Mouse (Mus musculus) forebrain, postnatal 0 days (tissue): ENCODE measurements at regions not wholly inside any gene's neighbourhood (a gene's known extent, or its start where the extent isn't known, plus 50 kb on each side); places are given as distances from the start of the nearest gene placed in this dataset.

ENCODE experiments used
- ATAC-seq: fragments of 200-750 bp; cut with Nextera tagmentation; 2 replicates; pipeline ENCODE4 v1.8.0; 2017; ENCODE audit warnings: mild to moderate bottlenecking, moderate library complexity
- DNase-seq: peaks from one replicate; pipeline ENCODE4 v3.0.0-alpha.2; 2015
- H3K27ac ChIP-seq: fragments of 300-500 bp; sonication (generic); 2 replicates; pipeline ENCODE4 v1.5.1; 2014; ENCODE audit warnings: low read depth, mild to moderate bottlenecking, antibody characterized with exemption, low read length, moderate library complexity, mixed read lengths
- H3K27me3 ChIP-seq: fragments of 300-500 bp; sonication (generic); 2 replicates; pipeline ENCODE4 v1.6.1; 2014; ENCODE audit warnings: mild to moderate bottlenecking, low read length, mixed read lengths; ENCODE audit not compliant: insufficient read depth
- H3K36me3 ChIP-seq: fragments of 300-500 bp; sonication (generic); 2 replicates; pipeline ENCODE4 v1.6.1; 2014; ENCODE audit warnings: mild to moderate bottlenecking, moderate library complexity; ENCODE audit not compliant: insufficient read depth
- H3K4me1 ChIP-seq: fragments of 300-500 bp; sonication (generic); 2 replicates; pipeline ENCODE4 v1.6.1; 2014; ENCODE audit warnings: antibody characterized with exemption; ENCODE audit not compliant: insufficient read depth
- H3K4me2 ChIP-seq: fragments of 300-500 bp; sonication (generic); 2 replicates; pipeline ENCODE4 v1.6.1; 2014; ENCODE audit warnings: low read depth, mild to moderate bottlenecking, moderate library complexity
- H3K4me3 ChIP-seq: fragments of 300-500 bp; sonication (generic); 2 replicates; pipeline ENCODE4 v1.5.1; 2014; ENCODE audit warnings: low read depth, low read length, mixed read lengths
- H3K9ac ChIP-seq: fragments of 300-500 bp; sonication (generic); 2 replicates; pipeline ENCODE4 v1.6.1; 2014; ENCODE audit warnings: mild to moderate bottlenecking
- H3K9me3 ChIP-seq: fragments of 300-500 bp; sonication (generic); 2 replicates; pipeline ENCODE4 v1.6.1; 2016; ENCODE audit warnings: low read length
- CTCF ChIP-seq: sonication (generic); IDR thresholded peaks from 2 replicates; pipeline ENCODE4 v1.5.1; 2016; ENCODE audit warnings: antibody characterized with exemption, control low read depth, low read depth
- WGBS: fragments of 180-500 bp; shearing (Covaris S2); extraction: QIAGEN DNeasy Blood & Tissue Kit; methylation state at CpG from one replicate; pipeline ENCODE4 v1.1.7; 2014; 5-methylcytosine and 5-hydroxymethylcytosine counted together

- no peaks in the 10 kb centered on the region for H3K9me3 ChIP-seq
- no peak overlapping the region for H3K4me2 ChIP-seq
- ATAC-seq = no peak
- no peak overlapping the region for H3K9ac ChIP-seq
- no peak overlapping the region for H3K4me3 ChIP-seq
- no peak for DNase-seq
- WGBS = 83% methylated on average over 8 of the region's 8 CpGs
- H3K27ac ChIP-seq = no peak overlapping the region
- TF ChIP-seq CTCF = no peak
- H3K36me3 ChIP-seq = no peaks in the 10 kb centered on the region
- no peaks in the 10 kb centered on the region for H3K27me3 ChIP-seq
- no peaks in the 10 kb centered on the region for H3K4me1 ChIP-seq
These were observed 80.9 kb upstream of the Nudt7 start for GRCm38 (mm10) chr8:114052426-114052825.

DNA sequence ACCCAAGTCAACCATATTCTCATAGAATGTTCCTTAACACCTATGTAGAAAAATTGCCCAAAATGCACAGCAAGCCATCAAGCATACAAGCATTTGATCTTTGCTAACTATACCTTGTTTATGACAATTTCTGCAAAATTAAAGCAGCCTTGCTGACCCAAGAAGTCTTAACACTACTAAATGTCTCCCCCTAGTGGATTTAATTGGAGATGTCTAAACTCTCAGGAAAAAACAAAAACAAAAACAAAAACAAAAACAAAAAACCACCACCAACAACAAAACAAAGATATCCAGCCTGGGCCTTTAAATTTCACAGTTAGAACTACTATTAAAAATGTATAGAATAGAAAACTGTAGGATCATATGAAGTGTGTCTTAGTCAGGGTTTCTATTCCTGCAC lies 69.8 kb upstream of the Nudt7 start:
- H3K36me3 ChIP-seq = no peaks in the 10 kb centered on the region
- H3K4me3 ChIP-seq = no peak overlapping the region
- no peak overlapping the region for H3K27ac ChIP-seq
- no peak for ATAC-seq
- TF ChIP-seq CTCF = peak; percentile 45
- no peak overlapping the region for H3K9ac ChIP-seq
- no peaks in the 10 kb centered on the region for H3K27me3 ChIP-seq
- DNase-seq = no peak
- no peaks in the 10 kb centered on the region for H3K9me3 ChIP-seq
- H3K4me2 ChIP-seq = no peak overlapping the region
- no peaks in the 10 kb centered on the region for H3K4me1 ChIP-seq

GRCm38 (mm10) chr8:114072330-114072729 lies 61.0 kb upstream of the Nudt7 start:
- Histone ChIP-seq H3K27ac (no peak overlapping the region), H3K4me1 (no peaks in the 10 kb centered on the region), H3K9ac (no peak overlapping the region), H3K4me2 (no peak overlapping the region), H3K27me3 (no peaks in the 10 kb centered on the region), H3K4me3 (no peak overlapping the region), H3K9me3 (no peaks in the 10 kb centered on the region), H3K36me3 (no peaks in the 10 kb centered on the region)
- TF ChIP-seq CTCF = no peak
- ATAC-seq = no peak
- DNase-seq = no peak
- WGBS = 88% methylated on average over 8 of the region's 8 CpGs

GRCm38 (mm10) chr8:114074122-114074521 lies 59.2 kb upstream of the Nudt7 start:
- H3K4me1 ChIP-seq = no peaks in the 10 kb centered on the region
- no peak overlapping the region for H3K9ac ChIP-seq
- peak; percentile 62 for TF ChIP-seq CTCF
- DNase-seq (no peak), ATAC-seq (no peak)
- H3K9me3 ChIP-seq = no peaks in the 10 kb centered on the region
- 90% methylated on average over 2 of the region's 2 CpGs for WGBS
- no peaks in the 10 kb centered on the region for H3K27me3 ChIP-seq
- no peak overlapping the region for H3K4me2 ChIP-seq
- H3K4me3 ChIP-seq = no peak overlapping the region
- no peak overlapping the region for H3K27ac ChIP-seq
- H3K36me3 ChIP-seq = no peaks in the 10 kb centered on the region

- Histone ChIP-seq H3K36me3 (no peaks in the 10 kb centered on the region), H3K9me3 (no peaks in the 10 kb centered on the region), H3K4me1 (no peaks in the 10 kb centered on the region), H3K4me2 (no peak overlapping the region), H3K4me3 (no peak overlapping the region), H3K27ac (no peak overlapping the region), H3K27me3 (no peaks in the 10 kb centered on the region), H3K9ac (no peak overlapping the region)
- TF ChIP-seq CTCF = no peak
- ATAC-seq = peak; percentile 87
- WGBS = 53% methylated on average over 5 of the region's 5 CpGs
- peak; percentile 76 for DNase-seq
These were observed 56.7 kb upstream of the Nudt7 start for GRCm38 (mm10) chr8:114076701-114077100.

GRCm38 (mm10) chr8:114081049-114081756 lies 52.2 kb upstream of the Nudt7 start:
- Histone ChIP-seq H3K36me3 (no peaks in the 10 kb centered on the region), H3K9me3 (no peaks in the 10 kb centered on the region), H3K27ac (0 out of 2 replicates have a peak overlapping the region, but pooled peaks have one; percentile 29), H3K9ac (no peak overlapping the region), H3K4me1 (no peaks in the 10 kb centered on the region), H3K4me3 (no peak overlapping the region), H3K27me3 (no peaks in the 10 kb centered on the region), H3K4me2 (no peak overlapping the region)
- WGBS = 8% methylated on average over 10 of the region's 10 CpGs
- DNase-seq (peak; percentile 83), ATAC-seq (peak; percentile 83)
- peak; percentile 96 for TF ChIP-seq CTCF

- peak; percentile 24 for DNase-seq
These were observed 51.6 kb upstream of the Nudt7 start for GRCm38 (mm10) chr8:114081757-114082059.

More at GRCm38 (mm10) chr8:114081757-114082059, 51.6 kb upstream of the Nudt7 start:
- no peak overlapping the region for H3K4me2 ChIP-seq
- H3K36me3 ChIP-seq = no peaks in the 10 kb centered on the region
- H3K27me3 ChIP-seq = no peaks in the 10 kb centered on the region
- no peaks in the 10 kb centered on the region for H3K9me3 ChIP-seq
- peak; percentile 63; the same call in 1 of the 2 replicates for ATAC-seq
- H3K9ac ChIP-seq = no peak overlapping the region
- TF ChIP-seq CTCF = no peak
- WGBS = 52% methylated on average over 3 of the region's 3 CpGs
- no peaks in the 10 kb centered on the region for H3K4me1 ChIP-seq
- H3K27ac ChIP-seq = 0 out of 2 replicates have a peak overlapping the region, but pooled peaks have one; percentile 29
- H3K4me3 ChIP-seq = no peak overlapping the region
